Mouse (Mus musculus) activated CD4-positive, CD25-positive, alpha-beta regulatory T cell, adult 4 months (primary cell): ENCODE results near the gene Etv5. TPM values are rescaled to one million over a fixed set of nuclear protein-coding genes. Genes with fewer than 3 reads are reported as not detected.

Experiments used
- ATAC-seq: one replicate; pipeline ENCODE4 v1.8.0; 2017
- polyA plus RNA-seq, 2 experiments: library from polyadenylated mRNA; unstranded; fragments of 100-300 nt; shearing (Covaris generic); gene quantifications; one replicate each; pipeline ENCODE4 v1.2.1; 2017

Gene Etv5
- polyA plus RNA-seq: 1 to 10 TPM; 1.7 to 5.6 TPM

- ATAC-seq: peak; percentile 98
Measured at GRCm38 (mm10) chr16:22439499-22440177, at the start of gene Etv5. Gene Etv5, minus strand, starts transcription at chr16:22439719.

- no peak for ATAC-seq
Measured at GRCm38 (mm10) chr16:22483900-22484299, 44.4 kb upstream of the Etv5 start.

- ATAC-seq: no peak
Measured at GRCm38 (mm10) chr16:22479322-22479721, 39.8 kb upstream of the Etv5 start.

GRCm38 (mm10) chr16:22471728-22472127 lies 32.2 kb upstream of the Etv5 start:
- no peak for ATAC-seq

GRCm38 (mm10) chr16:22469385-22469784 lies 29.9 kb upstream of the Etv5 start:
- ATAC-seq: no peak

- ATAC-seq: no peak
Measured at GRCm38 (mm10) chr16:22467111-22467510, 27.6 kb upstream of the Etv5 start.

GRCm38 (mm10) chr16:22466381-22466780 lies 26.9 kb upstream of the Etv5 start:
- ATAC-seq: peak; percentile 96

GRCm38 (mm10) chr16:22462220-22462619 lies 22.7 kb upstream of the Etv5 start:
- ATAC-seq: no peak

- no peak for ATAC-seq
Measured at GRCm38 (mm10) chr16:22461728-22462127, 22.2 kb upstream of the Etv5 start.

GRCm38 (mm10) chr16:22460960-22461359 lies 21.4 kb upstream of the Etv5 start:
- ATAC-seq: no peak

- ATAC-seq: no peak
Measured at GRCm38 (mm10) chr16:22452082-22452481, 12.6 kb upstream of the Etv5 start.

GRCm38 (mm10) chr16:22448093-22448492 lies 8.6 kb upstream of the Etv5 start:
- no peak for ATAC-seq

- no peak for ATAC-seq
Measured at GRCm38 (mm10) chr16:22444786-22445185, 5.3 kb upstream of the Etv5 start.

GRCm38 (mm10) chr16:22442202-22442601 lies 2.7 kb upstream of the Etv5 start:
- ATAC-seq: no peak

- ATAC-seq: no peak
Measured at GRCm38 (mm10) chr16:22441317-22441716, 1.8 kb upstream of the Etv5 start.

- no peak for ATAC-seq
Measured at GRCm38 (mm10) chr16:22440269-22440668, 750 bp upstream of the Etv5 start.

GRCm38 (mm10) chr16:22438441-22439373 lies 812 bp downstream of the Etv5 start:
- peak; percentile 21 for ATAC-seq

GRCm38 (mm10) chr16:22436106-22436505 lies 3.4 kb downstream of the Etv5 start:
- no peak for ATAC-seq

- no peak for ATAC-seq
Measured at GRCm38 (mm10) chr16:22434530-22434929, 5.0 kb downstream of the Etv5 start.

- no peak for ATAC-seq
Measured at GRCm38 (mm10) chr16:22433944-22434343, 5.6 kb downstream of the Etv5 start.

- peak; percentile 87 for ATAC-seq
Measured at GRCm38 (mm10) chr16:22431773-22432172, 7.7 kb downstream of the Etv5 start.

GRCm38 (mm10) chr16:22431335-22431734 lies 8.2 kb downstream of the Etv5 start:
- no peak for ATAC-seq

GRCm38 (mm10) chr16:22430211-22430951 lies 9.1 kb downstream of the Etv5 start:
- ATAC-seq: no peak
